Mouse (Mus musculus): ENCODE data around the gene Gpkow. TPM values are rescaled to one million over a fixed set of nuclear protein-coding genes. Genes with fewer than 3 reads are reported as not detected.
"Not testable (repeated sequence)": the region's sequence is repeated elsewhere in the genome, so short reads cannot be mapped to it uniquely, and the experiment has no call there.

The Gpkow gene
- polyA plus RNA-seq, 1 experiment = 12.2 TPM

GRCm38 (mm10) chrX:7680864-7681263 lies 16.1 kb upstream of the Gpkow start, which contains the start of gene Magix:
Gene Magix, minus strand, starts transcription at chrX:7681251.
- Histone ChIP-seq H3K27me3 (ENCODE audit: control insufficient read depth, insufficient read depth, low read length) (no peaks in the 10 kb centered on the region), H3K4me3 (ENCODE audit: control insufficient read depth, insufficient read depth, low read length) (no peak within 1 kb of the TSS), H3K36me3 (ENCODE audit: control insufficient read depth, insufficient read depth, low read length) (no peaks in the 10 kb centered on the region), H3K4me1 (replicated peaks; ENCODE audit: control insufficient read depth, insufficient read depth, low read length) (0 out of 2 replicates have a peak, but pooled peaks cover 3% of the 10 kb centered on the region), H3K27ac (ENCODE audit: control insufficient read depth, insufficient read depth, low read length) (no peak within 1 kb of the TSS)
- WGBS = 93% methylated on average over 14 of the region's 14 CpGs
- DNase-seq = no peak
- no peak for TF ChIP-seq POLR2A (IDR thresholded peaks at IDR 0.05; ENCODE audit: control insufficient read depth, extremely low read depth, insufficient read depth, low read length, poor library complexity)
- TF ChIP-seq CTCF (IDR thresholded peaks at IDR 0.05; ENCODE audit: borderline replicate concordance, control insufficient read depth, extremely low read depth, insufficient read depth, low read length, poor library complexity) = no peak

- TF ChIP-seq CTCF (IDR thresholded peaks at IDR 0.05; ENCODE audit: borderline replicate concordance, control insufficient read depth, extremely low read depth, insufficient read depth, low read length, poor library complexity) = no peak
- TF ChIP-seq POLR2A (IDR thresholded peaks at IDR 0.05; ENCODE audit: control insufficient read depth, extremely low read depth, insufficient read depth, low read length, poor library complexity) = no peak
- no peak overlapping the region for H3K27ac ChIP-seq (ENCODE audit: control insufficient read depth, insufficient read depth, low read length)
- H3K4me3 ChIP-seq (ENCODE audit: control insufficient read depth, insufficient read depth, low read length) = no peak overlapping the region
- no peaks in the 10 kb centered on the region for H3K4me1 ChIP-seq (replicated peaks; ENCODE audit: control insufficient read depth, insufficient read depth, low read length)
- H3K36me3 ChIP-seq (ENCODE audit: control insufficient read depth, insufficient read depth, low read length) = no peaks in the 10 kb centered on the region
- H3K27me3 ChIP-seq (ENCODE audit: control insufficient read depth, insufficient read depth, low read length) = no peaks in the 10 kb centered on the region
- no peak for DNase-seq
- 100% methylated on average over 2 of the region's 2 CpGs for WGBS
Observed at GRCm38 (mm10) chrX:7688321-7688720, 8.6 kb upstream of the Gpkow start.

GRCm38 (mm10) chrX:7690486-7690885 lies 6.4 kb upstream of the Gpkow start:
- H3K36me3 ChIP-seq (ENCODE audit: control insufficient read depth, insufficient read depth, low read length) = no peaks in the 10 kb centered on the region
- no peak for DNase-seq
- H3K4me3 ChIP-seq (ENCODE audit: control insufficient read depth, insufficient read depth, low read length) = no peak overlapping the region
- WGBS = 91% methylated on average over 3 of the region's 3 CpGs
- H3K27me3 ChIP-seq (ENCODE audit: control insufficient read depth, insufficient read depth, low read length) = no peaks in the 10 kb centered on the region
- TF ChIP-seq POLR2A (IDR thresholded peaks at IDR 0.05; ENCODE audit: control insufficient read depth, extremely low read depth, insufficient read depth, low read length, poor library complexity) = no peak
- TF ChIP-seq CTCF (IDR thresholded peaks at IDR 0.05; ENCODE audit: borderline replicate concordance, control insufficient read depth, extremely low read depth, insufficient read depth, low read length, poor library complexity) = no peak
- no peaks in the 10 kb centered on the region for H3K4me1 ChIP-seq (replicated peaks; ENCODE audit: control insufficient read depth, insufficient read depth, low read length)
- H3K27ac ChIP-seq (ENCODE audit: control insufficient read depth, insufficient read depth, low read length) = no peak overlapping the region

GRCm38 (mm10) chrX:7692862-7693261 lies 4.1 kb upstream of the Gpkow start:
- 30% methylated on average over 4 of the region's 4 CpGs for WGBS
- Histone ChIP-seq H3K4me1 (replicated peaks; ENCODE audit: control insufficient read depth, insufficient read depth, low read length) (0 out of 2 replicates have a peak, but pooled peaks cover 2% of the 10 kb centered on the region), H3K4me3 (ENCODE audit: control insufficient read depth, insufficient read depth, low read length) (no peak overlapping the region), H3K27me3 (ENCODE audit: control insufficient read depth, insufficient read depth, low read length) (no peaks in the 10 kb centered on the region), H3K36me3 (ENCODE audit: control insufficient read depth, insufficient read depth, low read length) (no peaks in the 10 kb centered on the region), H3K27ac (ENCODE audit: control insufficient read depth, insufficient read depth, low read length) (no peak overlapping the region)
- TF ChIP-seq CTCF (IDR thresholded peaks at IDR 0.05; ENCODE audit: borderline replicate concordance, control insufficient read depth, extremely low read depth, insufficient read depth, low read length, poor library complexity) (no peak), POLR2A (IDR thresholded peaks at IDR 0.05; ENCODE audit: control insufficient read depth, extremely low read depth, insufficient read depth, low read length, poor library complexity) (no peak)
- DNase-seq = peak; percentile 34

- no peak overlapping the region for H3K27ac ChIP-seq (ENCODE audit: control insufficient read depth, insufficient read depth, low read length)
- 39% methylated on average over 6 of the region's 6 CpGs for WGBS
Observed at GRCm38 (mm10) chrX:7696520-7696919, 411 bp upstream of the Gpkow start.

GRCm38 (mm10) chrX:7713764-7714134 lies 16.8 kb downstream of the Gpkow start:
- WGBS = 1% methylated on average over 6 of the region's 12 CpGs
- not testable (repeated sequence) for H3K36me3 ChIP-seq (ENCODE audit: control insufficient read depth, insufficient read depth, low read length); H3K27ac ChIP-seq (ENCODE audit: control insufficient read depth, insufficient read depth, low read length); H3K27me3 ChIP-seq (ENCODE audit: control insufficient read depth, insufficient read depth, low read length); DNase-seq; H3K4me1 ChIP-seq (replicated peaks; ENCODE audit: control insufficient read depth, insufficient read depth, low read length)
- peak overlapping the region; percentile 39 for H3K4me3 ChIP-seq (ENCODE audit: control insufficient read depth, insufficient read depth, low read length)

More at GRCm38 (mm10) chrX:7696520-7696919, 411 bp upstream of the Gpkow start:
- no peak overlapping the region for H3K4me3 ChIP-seq (ENCODE audit: control insufficient read depth, insufficient read depth, low read length)
- TF ChIP-seq POLR2A (IDR thresholded peaks at IDR 0.05; ENCODE audit: control insufficient read depth, extremely low read depth, insufficient read depth, low read length, poor library complexity) (no peak), CTCF (IDR thresholded peaks at IDR 0.05; ENCODE audit: borderline replicate concordance, control insufficient read depth, extremely low read depth, insufficient read depth, low read length, poor library complexity) (no peak)
- DNase-seq = no peak
- no peaks in the 10 kb centered on the region for H3K27me3 ChIP-seq (ENCODE audit: control insufficient read depth, insufficient read depth, low read length)
- peaks cover 10% of the 10 kb centered on the region for H3K4me1 ChIP-seq (replicated peaks; ENCODE audit: control insufficient read depth, insufficient read depth, low read length)
- H3K36me3 ChIP-seq (ENCODE audit: control insufficient read depth, insufficient read depth, low read length) = no peaks in the 10 kb centered on the region

- H3K4me1 ChIP-seq (replicated peaks; ENCODE audit: control insufficient read depth, insufficient read depth, low read length); H3K36me3 ChIP-seq (ENCODE audit: control insufficient read depth, insufficient read depth, low read length); H3K27me3 ChIP-seq (ENCODE audit: control insufficient read depth, insufficient read depth, low read length); H3K27ac ChIP-seq (ENCODE audit: control insufficient read depth, insufficient read depth, low read length): not testable (repeated sequence)
- WGBS = 2% methylated on average over 45 of the region's 60 CpGs
- peak; percentile 91 for DNase-seq
- H3K4me3 ChIP-seq (ENCODE audit: control insufficient read depth, insufficient read depth, low read length) = peak within 1 kb of the TSS; percentile 39
Observed at GRCm38 (mm10) chrX:7714135-7714899, 17.4 kb downstream of the Gpkow start, which contains the start of gene Wdr45. Gene Wdr45, plus strand, starts transcription at chrX:7714333.

GRCm38 (mm10) chrX:7716058-7716457 lies 19.1 kb downstream of the Gpkow start:
- DNase-seq; H3K27me3 ChIP-seq (ENCODE audit: control insufficient read depth, insufficient read depth, low read length); H3K27ac ChIP-seq (ENCODE audit: control insufficient read depth, insufficient read depth, low read length); H3K4me1 ChIP-seq (replicated peaks; ENCODE audit: control insufficient read depth, insufficient read depth, low read length); H3K36me3 ChIP-seq (ENCODE audit: control insufficient read depth, insufficient read depth, low read length); H3K4me3 ChIP-seq (ENCODE audit: control insufficient read depth, insufficient read depth, low read length): not testable (repeated sequence)
- 78% methylated on average over 1 of the region's 1 CpGs for WGBS

All from thymus, adult 2 months (tissue).